Mouse (Mus musculus): Measurements from ENCODE around the gene Ppm1h.

Ppm1h gene

GRCm38 (mm10) chr10:122748361-122748951 is 69.9 kb downstream of the Ppm1h start:
- no peak for TF ChIP-seq GATA4 (IDR thresholded peaks at IDR 0.05; ENCODE audit: insufficient replicate concordance, low read length)

- no peak for TF ChIP-seq GATA4 (IDR thresholded peaks at IDR 0.05; ENCODE audit: insufficient replicate concordance, low read length)
Observed at GRCm38 (mm10) chr10:122749071-122749470, 70.5 kb downstream of the Ppm1h start.

DNA sequence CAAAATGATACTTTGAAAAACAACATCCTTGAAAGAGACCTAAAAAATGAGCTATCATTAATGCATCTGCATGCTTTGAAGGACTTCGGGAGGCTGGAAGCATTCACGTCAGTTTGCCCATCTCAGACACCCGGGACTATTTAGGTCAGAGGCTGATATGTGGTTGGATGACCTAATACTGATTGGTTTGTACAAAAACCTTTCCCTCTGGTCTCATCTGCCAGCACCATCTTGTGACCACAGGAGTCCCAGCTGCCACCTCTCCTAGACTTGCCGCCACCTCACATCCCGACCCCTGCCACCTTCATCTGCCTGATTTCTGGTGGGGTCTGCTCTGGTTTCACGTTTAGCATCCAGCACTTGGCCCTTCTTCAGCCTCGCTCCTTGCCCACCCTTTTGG is 71.3 kb downstream of the Ppm1h start:
- TF ChIP-seq GATA4 (IDR thresholded peaks at IDR 0.05; ENCODE audit: insufficient replicate concordance, low read length), result no peak

DNA sequence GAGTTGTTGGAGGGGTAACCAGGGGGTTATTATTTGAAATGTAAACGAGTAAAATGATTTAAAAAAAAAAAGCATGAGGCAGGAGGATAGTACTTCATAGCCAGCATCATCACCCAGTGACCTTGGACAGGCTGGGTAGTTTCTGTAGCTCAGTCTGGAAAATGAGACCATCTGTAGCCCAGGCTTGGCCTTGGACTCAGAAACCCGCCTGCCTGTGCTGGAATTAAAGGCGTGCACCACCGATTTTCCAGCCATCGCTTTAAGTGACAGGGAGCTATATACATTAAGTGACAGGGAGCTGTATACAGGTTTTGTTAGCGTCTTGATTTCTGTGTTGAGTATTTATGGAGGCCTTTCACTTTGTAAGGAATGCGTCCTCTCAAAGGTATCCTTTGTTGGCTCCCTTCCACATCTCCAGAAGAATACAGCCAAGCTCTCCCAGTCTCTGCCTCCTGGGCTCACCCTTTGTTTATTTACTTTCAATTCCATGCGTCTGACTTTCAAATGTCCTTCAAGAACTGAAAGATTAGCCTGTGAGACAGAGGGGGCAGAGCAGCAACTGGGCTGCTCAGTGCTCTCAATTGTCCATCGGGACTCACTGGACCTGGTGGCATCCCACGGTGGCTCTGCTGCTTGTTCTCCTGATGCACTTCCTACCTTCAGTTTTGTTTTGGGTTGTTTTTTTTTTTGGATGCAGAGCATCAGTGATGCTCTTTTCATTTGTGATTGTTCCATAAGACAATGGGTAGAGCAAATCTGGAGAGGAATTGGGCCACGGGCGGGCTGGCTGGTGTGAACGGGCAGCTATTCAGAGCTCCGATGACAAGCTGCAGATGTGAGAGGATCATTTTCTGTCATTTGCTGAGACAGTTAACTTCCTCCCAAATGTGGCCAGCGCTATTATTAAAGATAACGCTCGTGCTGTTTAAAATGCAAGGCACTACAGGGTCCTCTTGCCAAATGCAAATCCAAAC is 74.7 kb downstream of the Ppm1h start:
- no peak for TF ChIP-seq GATA4 (IDR thresholded peaks at IDR 0.05; ENCODE audit: insufficient replicate concordance, low read length)

DNA sequence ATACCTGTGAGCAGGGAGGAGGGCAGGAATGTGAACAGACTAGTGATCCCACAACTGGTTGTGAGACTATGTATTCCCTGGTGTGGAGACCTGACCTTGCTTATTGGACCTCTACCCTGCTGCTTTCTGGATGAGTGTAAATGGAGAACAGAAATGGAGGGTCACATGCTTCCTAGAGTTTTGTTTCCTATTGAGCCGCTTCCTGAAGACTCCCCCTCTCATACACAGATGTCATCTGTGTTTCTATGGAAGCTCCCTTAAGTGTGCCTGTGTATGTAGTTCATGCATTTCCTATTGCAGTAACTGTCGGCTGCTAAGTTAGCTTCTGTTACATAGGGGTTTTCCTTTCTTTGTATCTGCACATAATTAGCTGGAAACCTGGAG is 75.4 kb downstream of the Ppm1h start:
- TF ChIP-seq GATA4 (IDR thresholded peaks at IDR 0.05; ENCODE audit: insufficient replicate concordance, low read length), result no peak

DNA sequence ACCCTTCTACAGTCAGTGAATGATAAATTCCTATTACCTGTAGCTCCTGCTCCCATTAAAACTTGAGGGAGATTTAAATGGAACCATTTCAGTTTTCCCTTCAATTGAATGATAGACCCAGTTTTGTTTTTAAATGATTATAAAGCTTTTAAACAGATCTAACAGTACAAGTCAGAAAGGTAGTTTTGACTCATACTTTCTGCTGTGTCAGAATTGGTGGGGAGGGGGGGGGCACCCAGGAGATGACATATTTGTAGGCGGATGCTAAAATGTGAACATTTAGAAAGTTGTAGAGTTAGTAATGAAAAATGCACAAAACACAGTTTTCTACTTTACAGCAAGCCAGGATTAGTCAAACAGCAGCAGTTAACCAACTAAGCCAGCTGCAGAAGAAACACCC is 76.4 kb downstream of the Ppm1h start:
- no peak for TF ChIP-seq GATA4 (IDR thresholded peaks at IDR 0.05; ENCODE audit: insufficient replicate concordance, low read length)

- no peak for TF ChIP-seq GATA4 (IDR thresholded peaks at IDR 0.05; ENCODE audit: insufficient replicate concordance, low read length)
Observed at GRCm38 (mm10) chr10:122756879-122757530, 78.4 kb downstream of the Ppm1h start.

DNA sequence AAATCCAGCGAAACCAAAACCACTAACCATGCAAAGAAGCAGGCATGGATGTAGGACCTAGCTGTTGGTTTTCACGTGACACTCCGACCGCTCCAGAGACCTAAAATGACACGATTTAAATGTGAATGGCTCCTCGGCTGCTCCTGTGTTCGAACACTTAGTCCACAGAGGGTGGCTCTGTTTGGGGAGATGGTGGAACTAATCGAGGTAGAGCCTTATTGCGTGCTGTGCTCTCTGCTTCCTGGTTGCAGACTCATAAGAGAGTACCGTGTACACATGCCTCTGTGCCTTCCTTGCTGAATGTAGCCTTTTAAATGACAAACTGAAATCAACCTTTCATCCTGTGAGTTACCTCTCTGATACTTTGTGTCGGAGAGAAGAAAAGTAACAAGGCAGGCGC is 79.2 kb downstream of the Ppm1h start:
- TF ChIP-seq GATA4 (IDR thresholded peaks at IDR 0.05; ENCODE audit: insufficient replicate concordance, low read length), result no peak

DNA sequence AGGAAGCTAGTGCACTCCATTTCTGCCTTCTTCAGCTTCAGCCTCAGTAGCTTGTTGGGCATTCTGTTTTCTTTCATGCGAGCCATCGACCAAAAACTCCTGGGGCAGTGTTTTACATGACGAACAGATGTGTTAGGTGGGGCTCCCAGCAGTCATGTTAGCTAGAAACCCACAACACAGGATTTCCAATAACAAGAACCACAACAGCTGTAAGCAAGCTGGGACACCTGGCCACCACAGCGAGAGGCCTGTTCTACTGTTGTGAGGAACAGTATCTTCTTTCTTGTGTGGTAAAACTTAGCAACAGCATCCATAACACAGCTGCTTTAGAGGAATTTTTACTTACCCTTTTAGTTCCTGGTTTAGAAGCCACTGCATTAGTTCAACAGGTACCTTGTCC is 79.8 kb downstream of the Ppm1h start:
- no peak for TF ChIP-seq GATA4 (IDR thresholded peaks at IDR 0.05; ENCODE audit: insufficient replicate concordance, low read length)

GRCm38 (mm10) chr10:122759729-122760128 is 81.2 kb downstream of the Ppm1h start:
- no peak for TF ChIP-seq GATA4 (IDR thresholded peaks at IDR 0.05; ENCODE audit: insufficient replicate concordance, low read length)

GRCm38 (mm10) chr10:122760469-122761307 is 82.1 kb downstream of the Ppm1h start:
- no peak for TF ChIP-seq GATA4 (IDR thresholded peaks at IDR 0.05; ENCODE audit: insufficient replicate concordance, low read length)

DNA sequence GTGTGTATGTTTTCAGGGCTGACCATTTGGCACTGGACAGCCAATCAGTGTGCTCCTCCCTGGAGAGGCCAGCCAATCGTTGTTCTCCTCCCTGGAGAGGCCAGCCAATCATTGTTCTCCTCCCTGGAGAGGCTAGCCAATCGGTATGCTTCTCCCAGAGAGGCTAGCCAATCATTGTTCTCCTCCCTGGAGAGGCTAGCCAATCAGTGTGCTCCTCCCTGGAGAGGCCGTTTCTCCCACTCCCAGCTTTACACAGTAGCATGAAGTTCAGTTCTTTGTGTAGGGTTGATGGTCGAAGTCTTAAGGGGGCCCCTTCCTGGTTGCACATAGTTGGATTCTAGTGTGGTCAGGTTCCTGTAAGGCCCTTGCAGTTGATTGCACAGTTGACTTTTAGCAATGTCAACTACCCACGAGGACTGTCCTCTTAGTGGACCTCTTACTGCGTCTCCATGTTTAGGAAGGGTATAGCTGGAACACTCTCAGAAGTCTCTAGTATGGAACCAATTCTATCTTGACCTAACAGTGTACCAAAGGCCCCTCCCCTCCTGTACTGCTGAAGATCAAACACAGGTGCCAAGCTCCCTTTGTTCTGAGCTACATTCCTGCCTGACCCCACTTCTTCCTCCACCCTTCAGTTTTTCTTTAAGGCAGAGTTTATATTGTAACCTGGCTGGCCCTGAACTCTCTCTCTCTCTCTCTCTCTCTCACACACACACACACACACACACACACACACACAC is 84.4 kb downstream of the Ppm1h start:
- TF ChIP-seq GATA4 (IDR thresholded peaks at IDR 0.05; ENCODE audit: insufficient replicate concordance, low read length), result no peak

GRCm38 (mm10) chr10:122763596-122763995 is 85.0 kb downstream of the Ppm1h start:
- TF ChIP-seq GATA4 (IDR thresholded peaks at IDR 0.05; ENCODE audit: insufficient replicate concordance, low read length), result no peak

DNA sequence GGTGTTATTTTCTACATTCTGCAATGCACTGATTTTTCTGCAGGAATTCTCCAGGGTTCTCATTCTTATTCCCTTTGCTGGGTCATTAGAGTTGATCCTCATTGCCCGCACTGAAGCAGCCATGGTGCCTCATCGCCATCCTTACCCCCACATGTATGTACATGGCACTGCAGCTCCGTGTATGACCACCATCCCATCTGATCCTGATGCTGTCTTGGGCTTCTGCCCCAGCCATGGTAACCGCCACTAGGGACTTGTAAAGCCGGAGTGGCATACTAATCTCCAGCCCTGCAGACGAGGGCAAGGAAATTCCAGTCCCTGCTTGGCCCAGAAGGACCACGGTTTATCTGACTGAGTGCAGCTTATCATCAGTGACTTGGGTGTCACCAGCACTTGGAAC is 86.1 kb downstream of the Ppm1h start:
- TF ChIP-seq GATA4 (IDR thresholded peaks at IDR 0.05; ENCODE audit: insufficient replicate concordance, low read length), result no peak
